Mouse (Mus musculus): ENCODE results near the gene Slc9a8. TPM values are rescaled to one million over a fixed set of nuclear protein-coding genes. Genes with fewer than 3 reads are reported as not detected.

The Slc9a8 gene
- polyA plus RNA-seq, 1 experiment from 2014 or later: 14.9 TPM

- no peaks in the 10 kb centered on the region for H3K27me3 ChIP-seq (replicated peaks; ENCODE audit: control insufficient read depth, insufficient read depth, low read length)
- peak overlapping the region; percentile 98 for H3K27ac ChIP-seq (ENCODE audit: low read depth, low read length)
- peak overlapping the region; percentile 93 for H3K9ac ChIP-seq (ENCODE audit: low read depth, low read length)
- H3K4me3 ChIP-seq (ENCODE audit: low read depth, low read length): peak overlapping the region; percentile 90
- TF ChIP-seq CTCF (IDR thresholded peaks at IDR 0.05; ENCODE audit: low read depth): peak; percentile 32; the same call in 1 of the 2 replicates
- peak overlapping the region; percentile 81 for H3K4me2 ChIP-seq (replicated peaks; ENCODE audit: low read depth)
- under 1% methylated on average over 78 of the region's 85 CpGs for WGBS
- H3K9me3 ChIP-seq (ENCODE audit: control insufficient read depth): no peaks in the 10 kb centered on the region
- peak; percentile 61 for ATAC-seq
- 0 out of 2 replicates have a peak, but pooled peaks cover 3% of the 10 kb centered on the region for H3K4me1 ChIP-seq (replicated peaks; ENCODE audit: control insufficient read depth, insufficient read depth, low read length)
- H3K36me3 ChIP-seq (ENCODE audit: control insufficient read depth, insufficient read depth): peaks cover 14% of the 10 kb centered on the region
Observed at GRCm38 (mm10) chr2:167503253-167503895, 81.9 kb downstream of the Slc9a8 start.

- under 1% methylated on average over 29 of the region's 32 CpGs for WGBS
- H3K27ac ChIP-seq (ENCODE audit: low read depth, low read length): peak overlapping the region; percentile 98
- ATAC-seq: peak; percentile 50
- no peak for TF ChIP-seq CTCF (IDR thresholded peaks at IDR 0.05; ENCODE audit: low read depth)
- peak overlapping the region; percentile 90 for H3K4me3 ChIP-seq (ENCODE audit: low read depth, low read length)
- peaks cover 19% of the 10 kb centered on the region for H3K36me3 ChIP-seq (ENCODE audit: control insufficient read depth, insufficient read depth)
- peak overlapping the region; percentile 81 for H3K4me2 ChIP-seq (replicated peaks; ENCODE audit: low read depth)
- peak overlapping the region; percentile 93 for H3K9ac ChIP-seq (ENCODE audit: low read depth, low read length)
- H3K4me1 ChIP-seq (replicated peaks; ENCODE audit: control insufficient read depth, insufficient read depth, low read length): 0 out of 2 replicates have a peak, but pooled peaks cover 3% of the 10 kb centered on the region
- H3K27me3 ChIP-seq (replicated peaks; ENCODE audit: control insufficient read depth, insufficient read depth, low read length): no peaks in the 10 kb centered on the region
- no peaks in the 10 kb centered on the region for H3K9me3 ChIP-seq (ENCODE audit: control insufficient read depth)
Observed at GRCm38 (mm10) chr2:167503896-167504349, 82.4 kb downstream of the Slc9a8 start.

- peak overlapping the region; percentile 98 for H3K27ac ChIP-seq (ENCODE audit: low read depth, low read length)
- WGBS: 37% methylated on average over 3 of the region's 3 CpGs
Observed at GRCm38 (mm10) chr2:167505127-167505526, 83.6 kb downstream of the Slc9a8 start.

GRCm38 (mm10) chr2:167506546-167507260 lies 85.2 kb downstream of the Slc9a8 start:
- no peak for ATAC-seq
- no peak overlapping the region for H3K4me3 ChIP-seq (ENCODE audit: low read depth, low read length)
- no peak for TF ChIP-seq CTCF (IDR thresholded peaks at IDR 0.05; ENCODE audit: low read depth)
- H3K4me2 ChIP-seq (replicated peaks; ENCODE audit: low read depth): no peak overlapping the region
- 79% methylated on average over 10 of the region's 10 CpGs for WGBS
- 0 out of 2 replicates have a peak, but pooled peaks cover 3% of the 10 kb centered on the region for H3K4me1 ChIP-seq (replicated peaks; ENCODE audit: control insufficient read depth, insufficient read depth, low read length)
- no peaks in the 10 kb centered on the region for H3K9me3 ChIP-seq (ENCODE audit: control insufficient read depth)
- no peak overlapping the region for H3K9ac ChIP-seq (ENCODE audit: low read depth, low read length)
- H3K27me3 ChIP-seq (replicated peaks; ENCODE audit: control insufficient read depth, insufficient read depth, low read length): no peaks in the 10 kb centered on the region
- peaks cover 37% of the 10 kb centered on the region for H3K36me3 ChIP-seq (ENCODE audit: control insufficient read depth, insufficient read depth)
- no peak overlapping the region for H3K27ac ChIP-seq (ENCODE audit: low read depth, low read length)

More at GRCm38 (mm10) chr2:167505127-167505526, 83.6 kb downstream of the Slc9a8 start:
- TF ChIP-seq CTCF (IDR thresholded peaks at IDR 0.05; ENCODE audit: low read depth): no peak
- no peaks in the 10 kb centered on the region for H3K9me3 ChIP-seq (ENCODE audit: control insufficient read depth)
- H3K27me3 ChIP-seq (replicated peaks; ENCODE audit: control insufficient read depth, insufficient read depth, low read length): no peaks in the 10 kb centered on the region
- peaks cover 23% of the 10 kb centered on the region for H3K36me3 ChIP-seq (ENCODE audit: control insufficient read depth, insufficient read depth)
- peak overlapping the region; percentile 81 for H3K4me2 ChIP-seq (replicated peaks; ENCODE audit: low read depth)
- H3K4me1 ChIP-seq (replicated peaks; ENCODE audit: control insufficient read depth, insufficient read depth, low read length): 0 out of 2 replicates have a peak, but pooled peaks cover 3% of the 10 kb centered on the region
- H3K9ac ChIP-seq (ENCODE audit: low read depth, low read length): no peak overlapping the region
- ATAC-seq: peak; percentile 20; the same call in 1 of the 2 replicates
- H3K4me3 ChIP-seq (ENCODE audit: low read depth, low read length): peak overlapping the region; percentile 90

GRCm38 (mm10) chr2:167507719-167508385 lies 86.3 kb downstream of the Slc9a8 start:
- TF ChIP-seq CTCF (IDR thresholded peaks at IDR 0.05; ENCODE audit: low read depth): no peak
- Histone ChIP-seq H3K27me3 (replicated peaks; ENCODE audit: control insufficient read depth, insufficient read depth, low read length) (no peaks in the 10 kb centered on the region), H3K4me2 (replicated peaks; ENCODE audit: low read depth) (no peak overlapping the region), H3K27ac (ENCODE audit: low read depth, low read length) (peak overlapping the region; percentile 23; the same call in 1 of the 2 replicates), H3K36me3 (ENCODE audit: control insufficient read depth, insufficient read depth) (peaks cover 49% of the 10 kb centered on the region), H3K9me3 (ENCODE audit: control insufficient read depth) (no peaks in the 10 kb centered on the region), H3K4me3 (ENCODE audit: low read depth, low read length) (no peak overlapping the region), H3K9ac (ENCODE audit: low read depth, low read length) (no peak overlapping the region), H3K4me1 (replicated peaks; ENCODE audit: control insufficient read depth, insufficient read depth, low read length) (0 out of 2 replicates have a peak, but pooled peaks cover 3% of the 10 kb centered on the region)
- 67% methylated on average over 3 of the region's 3 CpGs for WGBS
- no peak for ATAC-seq

GRCm38 (mm10) chr2:167508569-167508968 lies 87.1 kb downstream of the Slc9a8 start:
- H3K4me2 ChIP-seq (replicated peaks; ENCODE audit: low read depth): no peak overlapping the region
- H3K36me3 ChIP-seq (ENCODE audit: control insufficient read depth, insufficient read depth): peaks cover 56% of the 10 kb centered on the region
- H3K27ac ChIP-seq (ENCODE audit: low read depth, low read length): no peak overlapping the region
- H3K9ac ChIP-seq (ENCODE audit: low read depth, low read length): no peak overlapping the region
- 0 out of 2 replicates have a peak, but pooled peaks cover 3% of the 10 kb centered on the region for H3K4me1 ChIP-seq (replicated peaks; ENCODE audit: control insufficient read depth, insufficient read depth, low read length)
- H3K9me3 ChIP-seq (ENCODE audit: control insufficient read depth): no peaks in the 10 kb centered on the region
- no peak for ATAC-seq
- 92% methylated on average over 4 of the region's 4 CpGs for WGBS
- no peaks in the 10 kb centered on the region for H3K27me3 ChIP-seq (replicated peaks; ENCODE audit: control insufficient read depth, insufficient read depth, low read length)
- no peak for TF ChIP-seq CTCF (IDR thresholded peaks at IDR 0.05; ENCODE audit: low read depth)
- no peak overlapping the region for H3K4me3 ChIP-seq (ENCODE audit: low read depth, low read length)

All from intestine, postnatal 0 days (tissue).